Mouse (Mus musculus): ENCODE measurements around the gene Camk1g. TPM values are rescaled to one million over a fixed set of nuclear protein-coding genes. Genes with fewer than 3 reads are reported as not detected.

Gene Camk1g
- total RNA-seq, 2 experiments from 2014 or later = 0.13 TPM; not detected in 1

DNA sequence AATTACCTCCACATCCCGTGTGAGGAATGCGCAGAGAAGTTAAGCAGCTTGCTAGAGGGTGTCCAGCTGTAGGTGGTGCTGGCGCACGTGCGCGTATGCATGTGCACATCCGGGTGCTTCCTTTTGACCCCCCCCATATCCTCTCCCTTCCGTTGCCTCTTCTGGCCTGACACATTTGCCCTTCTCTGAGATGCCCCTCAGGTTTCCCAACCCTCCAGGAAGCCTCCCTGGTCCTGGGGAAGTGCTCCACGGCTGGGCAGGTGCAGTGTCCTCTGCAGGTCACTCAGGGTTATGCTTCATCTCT is 33.1 kb downstream of the Camk1g start:
- intact Hi-C loops (cut with DNase I) = no loop called here
- DNase-seq = no peak

DNA sequence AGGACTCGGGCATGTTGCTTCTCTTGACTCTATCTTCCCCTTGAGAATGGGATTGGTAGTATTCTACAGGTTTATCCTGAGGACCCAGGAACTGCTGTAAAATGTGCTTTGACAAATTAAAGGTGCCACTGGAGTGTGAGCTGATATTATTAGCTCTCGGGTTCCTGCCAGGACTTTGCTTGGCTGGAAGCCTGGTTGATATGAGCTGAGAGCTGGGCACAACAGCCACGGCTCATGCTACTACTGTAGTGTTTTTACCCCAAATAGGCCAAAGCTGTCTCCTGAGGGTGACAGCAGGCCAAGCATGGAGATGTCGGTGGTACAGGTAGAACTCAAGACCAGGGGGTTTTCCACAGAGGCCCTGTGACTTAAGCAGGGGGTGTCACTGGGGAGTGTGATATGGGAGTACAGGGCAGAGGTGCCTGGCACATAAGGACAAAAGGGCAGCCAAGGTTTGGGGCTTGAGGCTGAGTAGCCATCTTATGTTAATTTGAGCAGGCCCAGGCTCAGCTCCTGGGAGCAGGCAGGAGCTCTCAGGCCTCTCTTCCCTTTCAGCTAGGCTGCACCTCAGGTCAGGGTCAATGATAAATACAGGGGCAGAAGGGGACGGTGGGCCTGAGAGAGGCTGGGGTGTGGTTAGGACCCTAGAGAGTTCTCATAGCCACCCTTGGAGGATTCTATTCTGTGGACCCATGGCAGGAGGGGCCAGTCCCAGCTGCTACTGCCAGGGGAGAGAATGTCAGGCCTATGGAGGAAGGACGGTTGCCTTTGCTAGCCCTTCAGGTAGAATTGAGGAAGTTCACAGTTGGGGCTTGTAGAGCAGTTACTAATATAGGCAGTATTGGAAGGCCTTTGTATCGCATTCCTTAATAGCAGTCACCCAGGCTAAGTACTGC is 33.7 kb downstream of the Camk1g start:
- intact Hi-C loops (cut with DNase I) = no loop called here

DNA sequence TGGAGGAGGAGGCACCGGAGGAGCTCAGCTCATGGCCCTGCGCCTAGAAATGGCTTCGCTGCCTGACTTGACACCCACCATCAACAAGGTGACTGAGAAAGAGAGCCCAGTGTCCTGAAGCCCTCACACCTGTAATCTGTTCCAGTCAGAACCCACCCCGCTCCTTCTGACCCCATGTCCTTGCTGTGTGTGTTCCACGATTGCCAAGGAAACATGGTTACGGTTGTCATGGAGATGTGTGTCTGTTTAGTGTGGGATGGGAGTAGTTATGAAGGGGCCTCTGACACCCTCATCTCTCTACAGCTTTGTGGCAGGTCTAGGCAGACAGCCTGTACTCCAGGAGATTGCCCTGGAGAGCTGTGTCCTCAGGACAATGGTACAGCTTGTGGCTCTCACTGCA is 35.6 kb downstream of the Camk1g start:
- DNase-seq = no peak
- intact Hi-C loops (cut with DNase I) = no loop called here

More for the DNA sequence above, 33.7 kb downstream of the Camk1g start:
- no peak for DNase-seq

DNA sequence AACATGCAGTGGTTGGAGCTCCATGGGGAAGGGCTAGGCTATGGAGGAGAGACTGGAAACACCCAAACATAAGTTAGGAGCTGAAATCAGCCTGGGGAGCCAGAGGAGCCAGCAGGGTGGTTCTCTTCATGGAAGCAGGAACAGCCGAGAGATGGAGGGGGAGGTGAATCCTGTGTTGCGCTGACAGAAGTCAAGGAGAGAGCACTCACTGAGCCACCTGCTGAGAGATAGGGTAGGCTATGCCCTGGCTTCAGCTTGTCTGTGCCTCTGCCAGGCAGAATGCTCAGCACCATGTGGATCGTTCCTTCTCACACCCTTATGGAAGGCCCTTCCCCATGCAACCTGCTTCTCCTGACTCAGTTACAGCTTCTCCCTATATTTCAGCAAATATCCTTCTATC is 36.3 kb downstream of the Camk1g start:
- DNase-seq = no peak
- intact Hi-C loops (cut with DNase I) = no loop called here

DNA sequence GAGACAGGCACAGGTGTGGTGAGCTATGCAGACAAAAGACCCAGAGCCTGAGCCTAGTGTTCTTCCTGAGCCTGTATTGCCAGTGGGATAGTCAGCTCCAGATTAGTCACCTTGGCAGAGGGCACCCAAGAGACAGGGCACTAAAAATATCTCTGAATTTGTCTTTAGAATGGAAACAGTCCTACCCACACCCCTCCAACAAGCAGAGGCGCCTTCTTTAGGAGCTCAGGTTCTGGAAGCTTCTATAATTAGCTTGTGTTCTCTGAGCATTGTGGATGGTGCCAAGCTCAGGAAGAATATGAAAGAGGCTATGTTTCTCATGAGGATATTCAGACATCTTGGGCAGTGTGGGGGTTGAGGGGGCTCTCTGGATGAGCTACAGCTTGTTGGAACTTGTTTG is 37.4 kb downstream of the Camk1g start:
- DNase-seq = no peak
- intact Hi-C loops (cut with DNase I) = no loop called here

DNA sequence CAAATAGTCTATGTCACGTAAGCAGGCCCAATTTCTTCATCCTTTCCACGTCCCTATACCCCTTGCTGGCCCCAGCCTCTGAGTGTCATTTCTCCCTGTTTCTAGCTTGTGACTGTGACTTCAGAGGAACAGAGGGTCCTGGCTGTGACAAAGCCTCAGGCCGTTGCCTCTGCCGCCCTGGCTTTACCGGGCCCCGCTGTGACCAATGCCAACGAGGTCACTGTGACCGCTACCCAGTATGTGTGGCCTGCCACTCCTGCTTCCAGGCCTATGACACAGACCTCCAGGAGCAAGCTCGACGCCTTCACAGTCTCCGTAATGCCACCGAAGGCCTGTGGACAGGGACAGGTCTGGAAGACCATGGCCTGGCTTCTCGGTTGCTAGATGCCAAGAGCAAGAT is 38.1 kb downstream of the Camk1g start:
- intact Hi-C loops (cut with DNase I) = no loop called here
- no peak for DNase-seq

DNA sequence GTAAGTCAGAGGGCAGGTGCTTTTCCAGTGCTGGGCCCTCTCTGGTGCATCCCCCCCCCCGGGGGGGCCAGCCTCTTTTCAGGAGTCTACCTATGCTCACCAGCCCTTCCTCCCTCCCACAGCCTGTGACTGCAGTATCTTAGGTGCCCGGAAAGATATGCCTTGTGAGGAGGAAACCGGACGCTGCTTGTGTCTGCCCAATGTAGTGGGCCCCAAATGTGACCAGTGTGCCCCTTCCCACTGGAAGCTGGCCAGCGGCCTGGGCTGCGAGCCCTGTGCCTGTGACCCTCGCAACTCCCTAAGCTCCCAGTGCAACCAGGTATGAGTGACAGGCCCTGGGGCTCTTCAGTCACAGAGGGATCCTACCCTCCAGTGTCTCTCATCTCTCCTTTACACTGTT is 39.5 kb downstream of the Camk1g start:
- intact Hi-C loops (cut with DNase I) = loop anchor here (2.0 kb wide), 2 partner anchors 32 to 46 kb away; no protein-coding TSS in a partner anchor
- DNase-seq = no peak

DNA sequence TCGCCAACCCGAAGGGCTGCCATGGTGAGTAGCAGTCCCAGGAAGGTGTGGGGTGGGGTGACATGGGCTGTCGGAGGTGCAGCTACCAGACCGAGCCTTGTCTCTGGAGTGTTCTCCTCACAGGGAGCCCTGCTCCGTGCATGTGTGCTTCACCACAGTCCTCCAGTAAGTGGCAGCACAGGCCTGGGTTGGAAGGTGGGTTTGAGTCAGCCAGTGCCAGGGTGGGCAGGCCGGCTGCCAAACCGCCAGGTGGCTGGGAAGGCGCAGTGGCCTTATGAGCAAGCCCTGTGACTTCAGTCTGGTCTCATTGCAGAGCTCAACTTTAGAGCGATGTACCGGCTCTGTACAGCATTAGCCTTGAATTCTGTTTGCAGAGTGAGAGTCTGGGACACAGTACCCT is 39.9 kb downstream of the Camk1g start:
- intact Hi-C loops (cut with DNase I) = loop anchor here (2.0 kb wide), 2 partner anchors 33 to 47 kb away; no protein-coding TSS in a partner anchor
- DNase-seq = peak; percentile 70 to 79

DNA sequence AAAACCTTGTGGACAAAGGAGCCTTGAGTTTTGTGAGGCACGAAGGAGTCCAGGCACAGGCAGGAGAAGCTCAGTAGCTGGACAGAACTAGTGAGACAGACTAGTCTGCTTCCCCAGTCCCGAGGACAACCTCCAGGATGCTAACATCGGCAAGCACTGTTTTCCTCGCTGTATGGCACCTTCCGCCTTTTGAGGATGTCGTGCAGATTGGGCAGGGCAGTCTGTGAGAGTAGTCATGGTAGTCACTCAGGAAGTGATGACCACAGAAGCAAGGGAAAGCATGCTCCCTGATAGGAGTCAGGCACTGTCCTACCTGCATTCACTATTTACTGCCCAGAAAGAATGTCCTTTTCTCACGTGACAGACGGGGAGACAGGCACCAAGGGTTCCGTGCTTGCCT is 40.5 kb downstream of the Camk1g start:
- no peak for DNase-seq
- intact Hi-C loops (cut with DNase I) = no loop called here

DNA sequence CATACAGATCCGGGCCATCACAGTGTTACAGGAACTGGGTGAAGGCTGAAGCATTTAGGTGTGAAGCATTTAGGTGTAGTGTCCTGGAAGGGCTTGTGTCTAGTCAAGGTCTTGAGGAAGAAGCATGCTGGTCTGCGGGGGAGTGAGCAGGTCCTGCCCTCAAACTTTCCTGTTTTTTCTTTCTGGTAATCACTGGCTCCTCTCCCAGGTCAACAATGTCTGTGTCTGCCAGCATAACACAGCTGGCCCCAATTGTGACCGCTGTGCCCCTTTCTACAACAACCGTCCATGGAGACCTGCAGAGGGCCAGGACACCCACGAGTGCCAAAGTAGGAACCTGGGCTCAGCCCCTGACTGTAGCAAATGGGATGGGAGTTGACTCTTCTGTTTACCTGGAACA is 42.4 kb downstream of the Camk1g start:
- intact Hi-C loops (cut with DNase I) = no loop called here

DNA sequence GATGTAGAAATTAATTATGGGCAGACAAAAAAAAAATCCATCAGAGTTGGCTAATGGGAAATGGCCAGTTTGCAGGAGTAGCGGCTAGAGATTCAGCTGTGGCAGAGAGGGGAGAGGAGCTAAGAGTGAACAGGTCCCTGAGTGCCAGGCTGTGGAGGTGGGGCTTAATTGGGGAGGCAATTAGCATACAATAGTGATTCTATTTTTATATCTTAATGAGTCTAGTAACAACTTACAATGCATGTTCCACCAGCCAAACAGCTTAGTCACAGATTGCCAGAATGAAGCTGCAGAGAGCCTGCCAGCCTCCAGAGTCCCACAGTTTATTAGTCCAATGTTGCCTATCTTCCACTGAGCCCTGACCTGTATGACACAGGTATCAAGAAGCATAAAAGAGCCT is 42.9 kb downstream of the Camk1g start:
- no peak for DNase-seq
- intact Hi-C loops (cut with DNase I) = no loop called here

More for the DNA sequence above, 42.4 kb downstream of the Camk1g start:
- no peak for DNase-seq

DNA sequence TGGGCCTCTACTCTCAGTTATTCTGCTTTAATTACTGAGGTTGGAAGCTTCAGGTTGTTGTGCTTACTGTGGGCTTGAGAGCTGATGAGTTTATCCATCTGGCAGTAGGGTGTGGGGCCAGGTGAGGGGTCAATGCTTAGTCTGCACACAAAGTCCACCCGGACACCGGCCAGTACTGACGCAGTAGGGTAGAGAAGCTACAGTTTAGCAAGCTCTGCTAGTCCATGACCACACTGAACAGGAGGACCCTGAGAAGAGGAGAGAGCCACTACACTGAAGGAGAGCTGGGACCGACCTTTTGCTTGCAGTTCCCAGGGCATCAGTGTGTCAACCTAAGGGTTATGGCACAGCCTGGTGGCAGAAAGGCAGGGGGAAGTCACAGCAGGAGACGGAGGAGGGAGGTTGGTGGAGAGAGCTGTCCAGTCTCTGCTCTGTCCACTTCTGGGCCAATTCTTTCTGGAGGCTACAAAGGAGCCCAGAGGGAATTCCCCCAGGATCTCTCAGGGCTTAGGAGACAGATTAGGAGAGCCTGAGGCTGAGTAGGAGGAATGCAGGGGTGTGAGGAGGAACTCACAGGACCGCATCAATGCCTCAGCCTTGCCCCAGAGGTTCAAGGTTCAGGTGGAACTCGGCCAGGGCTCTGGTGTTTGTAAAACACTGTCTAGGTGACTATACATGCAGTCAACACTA is 43.5 kb downstream of the Camk1g start:
- DNase-seq = no peak

DNA sequence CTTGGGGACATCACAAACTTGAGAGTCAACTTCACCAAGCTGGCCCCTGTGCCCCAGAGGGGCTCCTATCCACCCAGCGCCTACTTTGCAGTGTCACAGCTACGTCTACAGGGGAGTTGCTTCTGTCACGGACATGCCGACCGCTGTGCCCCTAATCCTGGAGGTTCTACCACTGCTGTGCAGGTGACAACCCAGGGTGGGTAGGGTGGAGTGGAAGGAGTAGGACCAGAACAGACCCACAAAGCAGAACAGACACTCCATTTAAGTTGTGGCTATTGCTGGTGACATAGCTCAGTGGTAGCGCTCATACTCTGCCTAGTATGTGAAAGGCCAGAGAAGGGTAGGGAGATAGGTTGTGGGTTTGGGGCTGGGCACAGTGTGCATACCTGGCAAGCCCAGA is 44.2 kb downstream of the Camk1g start:
- intact Hi-C loops (cut with DNase I) = loop anchor here (2.0 kb wide), 1 partner anchor 117 kb away; no protein-coding TSS in a partner anchor
- DNase-seq = no peak

More for the DNA sequence above, 43.5 kb downstream of the Camk1g start:
- intact Hi-C loops (cut with DNase I) = no loop called here

DNA sequence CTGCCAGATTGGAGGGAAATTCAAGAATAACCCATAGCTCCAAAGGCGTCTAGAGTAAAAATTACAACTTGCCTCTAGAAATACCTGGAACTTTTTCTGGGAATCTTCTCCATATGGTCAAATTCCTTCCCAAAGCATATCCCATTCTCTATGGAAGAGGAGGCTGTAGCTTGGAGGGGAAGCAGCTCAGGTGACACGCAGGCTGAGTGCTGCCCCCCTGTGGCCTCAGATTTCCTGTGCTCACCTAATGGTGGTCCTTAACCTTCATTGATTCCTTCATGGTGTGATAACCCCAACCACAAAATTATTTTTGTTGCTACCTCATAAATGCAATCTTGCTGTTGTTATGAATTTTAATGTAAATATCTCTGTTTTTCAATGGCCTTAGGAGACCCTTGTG is 45.9 kb downstream of the Camk1g start:
- DNase-seq = peak in 1 of 2 experiments; percentile 33
- intact Hi-C loops (cut with DNase I) = loop anchor here (1.0 to 2.0 kb wide), 2 partner anchors 69 to 115 kb away; no protein-coding TSS in a partner anchor

DNA sequence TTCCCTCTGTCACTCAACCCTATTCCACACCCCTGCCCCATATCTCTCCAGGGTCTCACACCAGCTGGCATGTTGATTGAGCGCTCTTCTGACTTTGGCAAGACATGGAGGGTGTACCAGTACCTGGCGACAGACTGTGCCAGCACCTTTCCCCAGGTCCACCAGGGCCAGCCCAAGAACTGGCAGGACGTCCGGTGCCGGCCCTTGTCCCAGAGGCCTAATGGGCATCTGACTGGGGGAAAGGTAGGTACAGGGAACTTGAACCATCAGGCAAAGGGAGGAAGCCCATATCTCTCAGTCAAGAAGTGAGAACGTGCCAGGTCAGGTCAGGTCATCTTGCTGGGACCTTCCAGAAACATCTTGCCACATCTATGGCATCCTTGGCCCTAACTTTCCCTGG is 46.4 kb downstream of the Camk1g start:
- no peak for DNase-seq
- intact Hi-C loops (cut with DNase I) = loop anchor here (1.0 to 2.0 kb wide), 2 partner anchors 68 to 115 kb away; no protein-coding TSS in a partner anchor

DNA sequence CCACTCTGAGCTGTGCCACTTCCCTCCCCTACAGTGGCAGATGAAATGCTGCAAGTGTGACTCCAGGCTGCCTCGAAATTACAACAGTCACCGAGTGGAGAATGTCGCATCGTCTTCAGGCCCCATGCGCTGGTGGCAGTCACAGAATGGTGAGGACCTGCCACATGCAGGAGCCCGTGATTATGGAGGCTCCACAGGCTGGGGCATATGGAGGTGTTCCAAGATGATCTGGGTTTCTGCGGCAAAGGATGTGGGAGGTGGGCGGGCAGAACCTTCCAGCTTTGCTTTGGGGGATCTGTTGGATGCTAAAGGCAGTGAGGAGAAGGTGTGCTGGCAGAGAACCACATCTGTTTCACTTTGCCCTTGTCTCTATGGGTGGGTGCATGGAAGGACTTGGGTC is 49.7 kb downstream of the Camk1g start:
- DNase-seq = no peak
- intact Hi-C loops (cut with DNase I) = no loop called here

DNA sequence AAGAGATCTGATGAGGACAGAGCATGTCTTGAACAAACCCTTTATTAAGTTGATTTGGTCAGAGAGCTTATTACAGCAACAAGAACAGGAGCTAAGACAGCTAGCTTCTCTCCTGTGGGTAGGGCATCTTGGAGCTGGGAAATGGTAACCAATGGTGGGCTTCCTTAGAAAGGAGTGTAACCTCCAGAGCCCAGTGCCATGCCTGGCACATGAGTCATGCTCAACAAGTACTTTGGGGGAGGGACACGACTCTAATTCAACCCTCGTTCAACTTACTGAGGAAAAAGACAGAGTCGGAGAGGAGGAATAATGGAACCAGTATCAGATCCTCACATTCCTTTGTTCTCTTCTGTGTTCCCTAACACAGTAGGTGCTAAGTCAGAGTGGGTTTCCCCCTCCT is 50.4 kb downstream of the Camk1g start:
- intact Hi-C loops (cut with DNase I) = no loop called here

DNA sequence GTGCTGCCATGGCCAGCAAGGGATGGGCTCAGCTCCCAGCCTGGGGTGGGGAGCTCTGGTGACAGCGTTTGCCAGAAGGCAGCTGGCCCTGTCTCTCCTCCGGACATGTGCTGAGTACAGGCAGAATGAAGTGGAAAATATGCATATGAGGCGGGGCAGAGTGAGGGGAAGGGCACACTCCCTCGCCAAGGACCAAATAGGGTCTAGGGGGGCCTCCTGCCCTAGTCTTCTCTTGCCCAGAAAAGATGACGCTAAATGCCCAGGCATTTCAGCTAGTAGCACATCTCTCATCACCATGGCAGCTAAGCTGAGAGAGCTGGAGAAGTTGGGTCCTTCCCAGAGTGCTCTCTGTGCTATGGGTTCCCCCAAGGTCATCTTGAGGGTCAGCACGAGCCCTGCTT is 52.9 kb downstream of the Camk1g start:
- intact Hi-C loops (cut with DNase I) = loop anchor here (2.0 kb wide), 1 partner anchor 44 kb away; the partner anchor contains the start of gene G0s2
- DNase-seq = peak; percentile 70 to 82

More for the DNA sequence above, 50.4 kb downstream of the Camk1g start:
- no peak for DNase-seq

DNA sequence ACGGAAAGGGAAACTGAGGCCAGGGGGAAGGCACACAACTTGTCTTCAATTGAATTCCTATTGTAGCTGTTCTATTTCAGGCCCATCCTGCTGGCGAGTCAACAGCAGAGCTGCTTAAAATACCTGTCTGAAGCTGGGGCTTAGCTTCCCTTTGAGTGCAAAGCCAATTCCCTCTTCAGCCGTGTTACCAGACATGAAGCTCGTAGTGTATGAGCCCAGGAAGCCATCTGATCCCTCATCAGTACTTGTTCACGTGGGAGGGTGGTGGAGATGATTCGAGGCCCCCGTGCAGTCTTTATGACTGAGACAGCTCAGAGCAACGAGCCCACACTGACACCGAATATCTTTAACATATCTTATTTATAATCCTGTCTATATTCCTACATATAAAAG is 53.7 kb downstream of the Camk1g start:
- intact Hi-C loops (cut with DNase I) = loop anchor here (2.0 kb wide), 1 partner anchor 44 kb away; the partner anchor contains the start of gene G0s2
- DNase-seq = no peak

DNA sequence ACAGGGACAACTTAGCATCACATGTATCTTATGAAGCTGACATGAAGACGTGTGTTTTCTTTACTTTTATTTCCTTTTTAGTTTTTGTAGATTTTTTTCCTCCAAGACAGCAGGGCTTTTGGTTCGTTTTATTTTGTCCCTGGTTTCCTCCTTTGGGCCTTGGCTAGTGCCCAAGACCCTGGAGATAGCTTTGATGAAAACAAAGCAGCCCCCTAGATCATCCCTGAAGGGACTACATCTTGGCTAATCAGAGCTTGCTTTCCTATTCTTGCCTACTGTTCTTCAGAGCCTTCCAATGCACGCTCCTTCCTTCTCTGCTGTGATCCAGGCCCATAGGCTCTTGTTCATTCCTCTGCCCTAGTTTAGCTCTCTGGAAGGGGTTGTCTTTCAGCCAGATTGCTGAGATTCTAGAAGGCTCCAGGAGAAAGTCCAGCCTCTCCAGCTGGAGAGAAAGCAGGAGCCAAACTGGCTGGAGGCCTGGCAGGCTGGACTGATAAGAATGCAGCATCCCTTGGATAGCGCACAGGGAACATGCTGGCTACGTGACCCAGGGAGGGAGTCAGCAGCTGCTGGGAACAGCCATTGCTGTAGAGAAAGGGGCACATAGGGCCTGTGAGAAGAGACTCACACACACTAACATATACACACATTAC is 54.3 kb downstream of the Camk1g start:
- intact Hi-C loops (cut with DNase I) = loop anchor here (2.0 kb wide), 2 partner anchors 35 to 43 kb away; partner anchors contain the start of gene G0s2
- DNase-seq = peak; percentile 79 to 83

DNA sequence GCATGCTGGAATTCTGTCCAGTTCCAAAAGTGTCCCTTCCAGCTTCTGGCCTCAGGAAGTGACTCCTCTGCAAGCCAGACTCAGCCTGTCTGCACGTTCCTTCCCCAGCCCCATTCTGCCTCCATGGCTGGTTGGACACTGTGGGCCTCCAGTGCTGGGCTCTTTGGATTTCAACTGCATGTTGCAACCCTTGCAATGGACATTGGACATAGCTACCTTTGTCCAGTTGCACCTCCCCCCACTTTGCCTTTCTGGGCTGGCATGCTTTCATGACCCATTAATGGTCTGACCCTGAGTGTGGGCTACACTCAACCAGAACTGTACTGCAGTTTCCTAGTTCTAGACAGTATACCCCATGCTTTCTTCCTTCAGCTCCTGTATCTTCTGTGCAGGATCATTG is 58.5 kb downstream of the Camk1g start:
- intact Hi-C loops (cut with DNase I) = no loop called here
- DNase-seq = no peak
